Mouse (Mus musculus): ENCODE results near the gene Olfr1477. TPM values are rescaled to one million over a fixed set of nuclear protein-coding genes. Genes with fewer than 3 reads are reported as not detected.
"Not testable (repeated sequence)": the region's sequence is repeated elsewhere in the genome, so short reads cannot be mapped to it uniquely, and the experiment has no call there.

The Olfr1477 gene
- total RNA-seq (2021), result not detected
- polyA plus RNA-seq (2012; rRNA removed), result not detected in 2 replicates
- long read RNA-seq, result 0 reads

DNA sequence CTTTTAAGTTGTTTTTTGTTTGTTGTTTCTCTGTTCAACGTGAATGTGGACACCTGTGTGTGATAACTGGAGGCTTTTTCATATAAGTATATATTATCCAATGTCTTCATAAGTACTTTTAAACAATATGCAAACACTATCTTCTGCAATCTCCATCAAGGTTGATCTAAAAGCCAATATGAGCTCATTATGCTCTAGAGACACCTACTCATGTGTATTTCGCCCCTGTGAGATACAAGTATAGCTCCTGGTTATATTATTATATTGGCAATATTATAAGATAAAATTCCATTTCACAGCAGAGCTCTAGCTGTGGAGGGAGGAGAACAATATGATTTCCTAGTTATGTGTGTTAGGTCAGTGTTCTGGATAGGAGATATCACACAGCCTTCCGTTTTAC, at the start of gene Olfr1477:
TSS of gene Olfr1477 (plus strand) at position 301 of the 400 bp plus-strand sequence.
- Histone ChIP-seq H3K4me3 (no peak within 1 kb of the TSS), H3K27ac (no peak within 1 kb of the TSS), H3K27me3 (ENCODE audit: control insufficient read depth, insufficient read depth, low read length) (no peaks in the 10 kb centered on the region), H3K4me1 (ENCODE audit: control insufficient read depth, insufficient read depth, low read length) (no peaks in the 10 kb centered on the region), H3K36me3 (ENCODE audit: control insufficient read depth, insufficient read depth, low read length) (no peaks in the 10 kb centered on the region), H3K9ac (ENCODE audit: low read depth, low read length) (no peak within 1 kb of the TSS), H3K79me2 (replicated peaks; ENCODE audit: control insufficient read depth, insufficient read depth, low read length) (no peaks in the 10 kb centered on the region)
- 56% methylated on average over 3 of the region's 3 CpGs for WGBS
- intact Hi-C loops (cut with DNase I), result no loop called here
- no peak for TF ChIP-seq EP300 (IDR thresholded peaks at IDR 0.05; ENCODE audit: insufficient read depth, low read depth, low read length)
- TF ChIP-seq POLR2A (IDR thresholded peaks at IDR 0.05; ENCODE audit: insufficient read depth, low read depth, low read length), result no peak
- TF ChIP-seq CTCF (IDR thresholded peaks at IDR 0.05), result no peak
- DNase-seq, result no peak

DNA sequence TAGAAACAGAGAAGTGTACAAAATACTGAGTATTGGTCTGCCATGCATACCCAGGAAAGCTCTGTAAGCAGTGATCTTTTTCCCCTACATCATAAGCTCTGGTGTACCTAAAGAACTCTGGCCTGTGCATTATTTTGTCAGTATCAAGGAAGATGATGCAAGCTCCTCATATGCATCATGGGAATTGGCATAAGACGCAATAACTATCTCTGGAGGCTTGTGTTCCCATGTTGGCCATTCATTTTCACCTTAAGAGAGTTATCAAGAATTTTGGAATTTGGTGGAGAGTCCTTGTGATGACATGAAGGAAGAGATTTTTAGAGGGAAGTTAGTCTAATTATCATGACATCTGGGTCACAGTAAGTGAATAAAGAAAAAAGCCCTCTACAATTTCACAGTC, 44.4 kb upstream of the Olfr1477 start, which contains the start of gene Olfr1472:
TSS of gene Olfr1472 (minus strand) at position 101 of the 400 bp plus-strand sequence.
- no peak for TF ChIP-seq POLR2A (IDR thresholded peaks at IDR 0.05; ENCODE audit: insufficient read depth, low read depth, low read length)
- no peak for TF ChIP-seq EP300 (IDR thresholded peaks at IDR 0.05; ENCODE audit: insufficient read depth, low read depth, low read length)
- no peak for TF ChIP-seq CTCF (IDR thresholded peaks at IDR 0.05)
- Histone ChIP-seq H3K9ac (ENCODE audit: low read depth, low read length) (no peak within 1 kb of the TSS), H3K27ac (no peak within 1 kb of the TSS), H3K36me3 (ENCODE audit: control insufficient read depth, insufficient read depth, low read length) (no peaks in the 10 kb centered on the region), H3K4me3 (no peak within 1 kb of the TSS), H3K79me2 (replicated peaks; ENCODE audit: control insufficient read depth, insufficient read depth, low read length) (no peaks in the 10 kb centered on the region), H3K4me1 (ENCODE audit: control insufficient read depth, insufficient read depth, low read length) (no peaks in the 10 kb centered on the region), H3K27me3 (ENCODE audit: control insufficient read depth, insufficient read depth, low read length) (no peaks in the 10 kb centered on the region)
- DNase-seq, result no peak
- 38% methylated on average over 1 of the region's 1 CpGs for WGBS
- intact Hi-C loops (cut with DNase I), result no loop called here

GRCm38 (mm10) chr19:13469265-13469664, 31.1 kb upstream of the Olfr1477 start, which contains the start of gene Olfr1474:
TSS of gene Olfr1474 (plus strand) at chr19:13469565.
- H3K79me2 ChIP-seq (replicated peaks; ENCODE audit: control insufficient read depth, insufficient read depth, low read length); H3K36me3 ChIP-seq (ENCODE audit: control insufficient read depth, insufficient read depth, low read length); H3K27ac ChIP-seq; H3K9ac ChIP-seq (ENCODE audit: low read depth, low read length); intact Hi-C loops (cut with DNase I); H3K27me3 ChIP-seq (ENCODE audit: control insufficient read depth, insufficient read depth, low read length); H3K4me3 ChIP-seq; DNase-seq; H3K4me1 ChIP-seq (ENCODE audit: control insufficient read depth, insufficient read depth, low read length): not testable (repeated sequence)
- WGBS, result 63% methylated on average over 4 of the region's 4 CpGs

GRCm38 (mm10) chr19:13480096-13480495, 20.2 kb upstream of the Olfr1477 start, which contains the start of gene Olfr1475:
TSS of gene Olfr1475 (minus strand) at chr19:13480196.
- no peak for DNase-seq
- H3K36me3 ChIP-seq (ENCODE audit: control insufficient read depth, insufficient read depth, low read length), result no peaks in the 10 kb centered on the region
- no peak within 1 kb of the TSS for H3K4me3 ChIP-seq
- no peaks in the 10 kb centered on the region for H3K27me3 ChIP-seq (ENCODE audit: control insufficient read depth, insufficient read depth, low read length)
- TF ChIP-seq POLR2A (IDR thresholded peaks at IDR 0.05; ENCODE audit: insufficient read depth, low read depth, low read length) (no peak), CTCF (IDR thresholded peaks at IDR 0.05) (no peak), EP300 (IDR thresholded peaks at IDR 0.05; ENCODE audit: insufficient read depth, low read depth, low read length) (no peak)
- no peak within 1 kb of the TSS for H3K27ac ChIP-seq
- no peaks in the 10 kb centered on the region for H3K4me1 ChIP-seq (ENCODE audit: control insufficient read depth, insufficient read depth, low read length)
- no peak within 1 kb of the TSS for H3K9ac ChIP-seq (ENCODE audit: low read depth, low read length)
- intact Hi-C loops (cut with DNase I), result no loop called here
- H3K79me2 ChIP-seq (replicated peaks; ENCODE audit: control insufficient read depth, insufficient read depth, low read length), result no peaks in the 10 kb centered on the region

GRCm38 (mm10) chr19:13527613-13528012, 27.3 kb downstream of the Olfr1477 start, which contains the start of gene Olfr1480:
TSS of gene Olfr1480 (plus strand) at chr19:13527913.
- Histone ChIP-seq H3K79me2 (replicated peaks; ENCODE audit: control insufficient read depth, insufficient read depth, low read length) (no peaks in the 10 kb centered on the region), H3K36me3 (ENCODE audit: control insufficient read depth, insufficient read depth, low read length) (no peaks in the 10 kb centered on the region), H3K27me3 (ENCODE audit: control insufficient read depth, insufficient read depth, low read length) (no peaks in the 10 kb centered on the region), H3K4me3 (no peak within 1 kb of the TSS), H3K4me1 (ENCODE audit: control insufficient read depth, insufficient read depth, low read length) (no peaks in the 10 kb centered on the region), H3K9ac (ENCODE audit: low read depth, low read length) (no peak within 1 kb of the TSS), H3K27ac (no peak within 1 kb of the TSS)
- DNase-seq, result no peak
- intact Hi-C loops (cut with DNase I), result no loop called here
- WGBS, result 75% methylated on average over 2 of the region's 2 CpGs
- no peak for TF ChIP-seq CTCF (IDR thresholded peaks at IDR 0.05)
- TF ChIP-seq EP300 (IDR thresholded peaks at IDR 0.05; ENCODE audit: insufficient read depth, low read depth, low read length), result no peak
- no peak for TF ChIP-seq POLR2A (IDR thresholded peaks at IDR 0.05; ENCODE audit: insufficient read depth, low read depth, low read length)

Other genes starting within 250 kb of the Olfr1477 start
- gene Olfr1465, start 185.0 kb upstream of the Olfr1477 start, total RNA-seq (2021), result not detected
- gene Olfr1465, start 185.0 kb upstream of the Olfr1477 start, polyA plus RNA-seq (2012; rRNA removed), result not detected in 2 replicates
- gene Olfr1466, start 161.7 kb upstream of the Olfr1477 start, total RNA-seq (2021), result not detected
- gene Olfr1466, start 161.7 kb upstream of the Olfr1477 start, polyA plus RNA-seq (2012; rRNA removed), result not detected in 2 replicates
- not detected for gene Olfr1467, start 138.3 kb upstream of the Olfr1477 start, total RNA-seq (2021)
- gene Olfr1467, start 138.3 kb upstream of the Olfr1477 start, polyA plus RNA-seq (2012; rRNA removed), result not detected in 2 replicates
- not detected for gene Olfr1469, start 92.7 kb upstream of the Olfr1477 start, total RNA-seq (2021)
- not detected in 2 replicates for gene Olfr1469, start 92.7 kb upstream of the Olfr1477 start, polyA plus RNA-seq (2012; rRNA removed)
- not detected for gene Olfr1471, start 57.1 kb upstream of the Olfr1477 start, total RNA-seq (2021)
- gene Olfr1471, start 57.1 kb upstream of the Olfr1477 start, polyA plus RNA-seq (2012; rRNA removed), result not detected in 2 replicates
- gene Olfr1472, start 44.5 kb upstream of the Olfr1477 start, total RNA-seq (2021), result not detected
- not detected in 2 replicates for gene Olfr1472, start 44.5 kb upstream of the Olfr1477 start, polyA plus RNA-seq (2012; rRNA removed)
- gene Olfr1474, start 31.0 kb upstream of the Olfr1477 start, total RNA-seq (2021), result not detected
- gene Olfr1474, start 31.0 kb upstream of the Olfr1477 start, polyA plus RNA-seq (2012; rRNA removed), result not detected in 2 replicates
- gene Olfr1475, start 20.4 kb upstream of the Olfr1477 start, total RNA-seq (2021), result not detected
- not detected in 2 replicates for gene Olfr1475, start 20.4 kb upstream of the Olfr1477 start, polyA plus RNA-seq (2012; rRNA removed)
- not detected for gene Olfr1480, start 27.4 kb downstream of the Olfr1477 start, total RNA-seq (2021)
- gene Olfr1480, start 27.4 kb downstream of the Olfr1477 start, polyA plus RNA-seq (2012; rRNA removed), result not detected in 2 replicates
- not detected for gene Olfr1484, start 83.0 kb downstream of the Olfr1477 start, total RNA-seq (2021)
- not detected in 2 replicates for gene Olfr1484, start 83.0 kb downstream of the Olfr1477 start, polyA plus RNA-seq (2012; rRNA removed)
- not detected for gene Olfr1487, start 116.8 kb downstream of the Olfr1477 start, total RNA-seq (2021)
- gene Olfr1487, start 116.8 kb downstream of the Olfr1477 start, polyA plus RNA-seq (2012; rRNA removed), result not detected in 2 replicates
- gene Olfr1489, start 131.1 kb downstream of the Olfr1477 start, total RNA-seq (2021), result not detected
- not detected in 2 replicates for gene Olfr1489, start 131.1 kb downstream of the Olfr1477 start, polyA plus RNA-seq (2012; rRNA removed)
- gene Olfr1490, start 150.5 kb downstream of the Olfr1477 start, total RNA-seq (2021), result not detected
- not detected in 2 replicates for gene Olfr1490, start 150.5 kb downstream of the Olfr1477 start, polyA plus RNA-seq (2012; rRNA removed)
- gene Olfr1491, start 196.7 kb downstream of the Olfr1477 start, total RNA-seq (2021), result not detected
- not detected in 2 replicates for gene Olfr1491, start 196.7 kb downstream of the Olfr1477 start, polyA plus RNA-seq (2012; rRNA removed)
- gene Olfr1493-ps1, start 222.7 kb downstream of the Olfr1477 start, total RNA-seq (2021), result not detected
- not detected in 2 replicates for gene Olfr1493-ps1, start 222.7 kb downstream of the Olfr1477 start, polyA plus RNA-seq (2012; rRNA removed)
- gene Olfr1494, start 239.2 kb downstream of the Olfr1477 start, total RNA-seq (2021), result not detected
- gene Olfr1494, start 239.2 kb downstream of the Olfr1477 start, polyA plus RNA-seq (2012; rRNA removed), result not detected in 2 replicates